Mouse (Mus musculus) limb, embryonic 14.5 days (tissue): ENCODE results near the gene Zmynd11. TPM values are rescaled to one million over a fixed set of nuclear protein-coding genes. Genes with fewer than 3 reads are reported as not detected.
A peak's percentile ranks its signal among the peaks of the same experiment; 100 is the strongest.

Experiments
- ATAC-seq: fragments of 200-750 bp; cut with Nextera tagmentation; 2 replicates; pipeline ENCODE4 v1.8.0; 2017; ENCODE audit warnings: low read depth, moderate number of reproducible peaks, moderate TSS enrichment; ENCODE audit not compliant: low FRiP score
- DNase-seq: peaks from one replicate; pipeline ENCODE4 v3.0.0-alpha.2; 2015; ENCODE audit warnings: low spot score
- H3K27ac ChIP-seq: fragments of 300-500 bp; sonication (generic); replicated peaks from 2 replicates; pipeline ENCODE4 v1.5.1; 2014; ENCODE audit warnings: low read depth, mild to moderate bottlenecking, low read length, moderate library complexity, mixed read lengths
- H3K27me3 ChIP-seq: fragments of 300-500 bp; sonication (generic); 2 replicates; pipeline ENCODE4 v1.6.1; 2014; ENCODE audit warnings: low read length, mixed read lengths; ENCODE audit not compliant: control insufficient read depth, insufficient read depth
- H3K36me3 ChIP-seq: fragments of 300-500 bp; sonication (generic); 2 replicates; pipeline ENCODE4 v1.6.1; 2014; ENCODE audit warnings: mild to moderate bottlenecking, low read length, moderate library complexity, mixed read lengths; ENCODE audit not compliant: control insufficient read depth, insufficient read depth
- H3K4me1 ChIP-seq: fragments of 300-500 bp; sonication (generic); 2 replicates; pipeline ENCODE4 v1.6.1; 2014; ENCODE audit warnings: antibody characterized with exemption, low read length, mixed read lengths; ENCODE audit not compliant: control insufficient read depth, insufficient read depth
- H3K4me2 ChIP-seq: fragments of 300-500 bp; sonication (generic); replicated peaks from 2 replicates; pipeline ENCODE4 v1.6.1; 2014; ENCODE audit warnings: low read depth, mild to moderate bottlenecking, low read length, moderate library complexity; ENCODE audit not compliant: severe bottlenecking
- H3K4me3 ChIP-seq: fragments of 300-500 bp; sonication (generic); replicated peaks from 2 replicates; pipeline ENCODE4 v1.5.1; 2014; ENCODE audit warnings: low read length
- H3K9ac ChIP-seq: fragments of 300-500 bp; sonication (generic); 2 replicates; pipeline ENCODE4 v1.6.1; 2014; ENCODE audit warnings: mild to moderate bottlenecking, low read depth, low read length, moderate library complexity; ENCODE audit not compliant: severe bottlenecking
- H3K9me3 ChIP-seq: fragments of 300-500 bp; sonication (generic); 2 replicates; pipeline ENCODE4 v1.6.1; 2016; ENCODE audit warnings: low read length; ENCODE audit not compliant: control insufficient read depth
- POLR2A ChIP-seq: fragments of 200-500 bp; IDR thresholded peaks from 2 replicates; pipeline ENCODE4 v1.8.0; 2012; ENCODE audit warnings: inconsistent platforms, mild to moderate bottlenecking, moderate library complexity, borderline replicate concordance; ENCODE audit not compliant: insufficient read depth, insufficient read length; ENCODE audit errors: extremely low read depth
- WGBS: fragments of 180-500 bp; shearing (Covaris S2); extraction: QIAGEN DNeasy Blood & Tissue Kit; methylation state at CpG from one replicate; pipeline ENCODE4 v1.1.7; 2014; 5-methylcytosine and 5-hydroxymethylcytosine counted together
- polyA plus RNA-seq, 2 experiments: library from polyadenylated mRNA; depleted of rRNA in 1 of 2; stranded (reverse) in 1 of 2; unstranded in 1 of 2; fragments of >200 nt; fragmentation: Nextera tagmentation in 1 of 2; extraction: Ambion mirVana in 1 of 2; gene quantifications; 2 replicates each; pipeline versions ENCODE4 v1.2.1 to v1.2.3; 2012 to 2014

Gene Zmynd11
- polyA plus RNA-seq, 2 experiments = 138 to 178 TPM

- Histone ChIP-seq H3K4me2 (no peak overlapping the region), H3K9me3 (no peaks in the 10 kb centered on the region), H3K9ac (no peak overlapping the region), H3K27me3 (no peaks in the 10 kb centered on the region), H3K36me3 (peaks cover 5% of the 10 kb centered on the region; the same call in 1 of the 2 replicates), H3K27ac (no peak overlapping the region), H3K4me3 (no peak overlapping the region), H3K4me1 (no peaks in the 10 kb centered on the region)
- DNase-seq = no peak
- ATAC-seq = no peak
- 91% methylated on average over 13 of the region's 13 CpGs for whole genome bisulfite sequencing
- TF ChIP-seq POLR2A = no peak
Measured at GRCm38 (mm10) chr13:9648716-9649115, 116.4 kb downstream of the Zmynd11 start.

- no peak overlapping the region for H3K4me3 ChIP-seq
- H3K9ac ChIP-seq = no peak overlapping the region
- WGBS = 55% methylated on average over 3 of the region's 3 CpGs
- H3K27ac ChIP-seq = no peak overlapping the region
- DNase-seq (no peak), ATAC-seq (no peak)
- H3K4me1 ChIP-seq = no peaks in the 10 kb centered on the region
- peaks cover 9% of the 10 kb centered on the region; the same call in 1 of the 2 replicates for H3K36me3 ChIP-seq
- no peaks in the 10 kb centered on the region for H3K27me3 ChIP-seq
- H3K4me2 ChIP-seq = no peak overlapping the region
- H3K9me3 ChIP-seq = no peaks in the 10 kb centered on the region
- TF ChIP-seq POLR2A = no peak
Measured at GRCm38 (mm10) chr13:9637949-9638348, 127.2 kb downstream of the Zmynd11 start.

- H3K36me3 ChIP-seq = peaks cover 9% of the 10 kb centered on the region; the same call in 1 of the 2 replicates
- ATAC-seq = no peak
- no peak overlapping the region for H3K27ac ChIP-seq
- no peak overlapping the region for H3K4me3 ChIP-seq
- no peak overlapping the region for H3K9ac ChIP-seq
- no peaks in the 10 kb centered on the region for H3K27me3 ChIP-seq
- H3K4me2 ChIP-seq = no peak overlapping the region
- no peaks in the 10 kb centered on the region for H3K9me3 ChIP-seq
- DNase-seq = peak; percentile 28
- WGBS = 52% methylated on average over 4 of the region's 4 CpGs
- TF ChIP-seq POLR2A = no peak
- no peaks in the 10 kb centered on the region for H3K4me1 ChIP-seq
Measured at GRCm38 (mm10) chr13:9636505-9636904, 128.6 kb downstream of the Zmynd11 start.

DNA sequence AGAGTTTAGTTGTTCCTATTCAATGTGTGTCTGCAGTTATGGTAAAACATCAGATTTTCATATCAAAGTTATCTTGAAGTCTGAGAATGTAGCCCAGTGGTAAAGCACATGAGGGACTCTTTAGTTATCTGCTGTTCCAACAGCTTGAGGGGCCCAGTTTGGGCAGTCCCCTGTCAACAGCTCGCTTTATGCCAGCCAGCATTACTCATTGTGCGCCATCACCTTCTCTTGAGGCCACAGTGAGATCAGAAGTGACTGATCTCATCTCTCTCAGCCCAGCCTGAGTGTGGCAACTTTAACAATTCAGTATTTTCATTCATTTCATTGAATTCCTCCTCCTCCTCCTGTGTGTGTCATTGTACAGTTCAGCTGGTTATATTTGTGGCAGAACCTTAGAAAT is 129.2 kb downstream of the Zmynd11 start:
- H3K27ac ChIP-seq = no peak overlapping the region
- DNase-seq (no peak), ATAC-seq (no peak)
- H3K4me3 ChIP-seq = no peak overlapping the region
- 81% methylated on average over 2 of the region's 2 CpGs for WGBS
- no peaks in the 10 kb centered on the region for H3K9me3 ChIP-seq
- H3K27me3 ChIP-seq = no peaks in the 10 kb centered on the region
- H3K36me3 ChIP-seq = peaks cover 9% of the 10 kb centered on the region; the same call in 1 of the 2 replicates
- no peak overlapping the region for H3K9ac ChIP-seq
- H3K4me1 ChIP-seq = no peaks in the 10 kb centered on the region
- no peak overlapping the region for H3K4me2 ChIP-seq
- no peak for TF ChIP-seq POLR2A
